Mouse (Mus musculus) hindbrain, postnatal 0 days (tissue): Measurements from ENCODE around the gene Rfk. TPM values are rescaled to one million over a fixed set of nuclear protein-coding genes. Genes with fewer than 3 reads are reported as not detected.

Experiments
- ATAC-seq: fragments of 200-750 bp; cut with Nextera tagmentation; 2 replicates; pipeline ENCODE4 v1.8.0; 2017; ENCODE audit warnings: mild to moderate bottlenecking, moderate TSS enrichment, moderate library complexity
- DNase-seq: peaks from one replicate; pipeline ENCODE4 v3.0.0-alpha.2; 2015; ENCODE audit warnings: low spot score
- H3K27ac ChIP-seq: fragments of 300-500 bp; sonication (generic); 2 replicates; pipeline ENCODE4 v1.5.1; 2014; ENCODE audit warnings: mild to moderate bottlenecking
- H3K27me3 ChIP-seq: fragments of 300-500 bp; sonication (generic); 2 replicates; pipeline ENCODE4 v1.6.1; 2014; ENCODE audit warnings: low read length, mixed read lengths; ENCODE audit not compliant: insufficient read depth
- H3K36me3 ChIP-seq: fragments of 300-500 bp; sonication (generic); 2 replicates; pipeline ENCODE4 v1.6.1; 2014; ENCODE audit warnings: low read length, mixed read lengths; ENCODE audit not compliant: insufficient read depth
- H3K4me1 ChIP-seq: fragments of 300-500 bp; sonication (generic); 2 replicates; pipeline ENCODE4 v1.6.1; 2014; ENCODE audit warnings: antibody characterized with exemption, low read length, mixed read lengths; ENCODE audit not compliant: insufficient read depth
- H3K4me2 ChIP-seq: fragments of 300-500 bp; sonication (generic); 2 replicates; pipeline ENCODE4 v1.6.1; 2014; ENCODE audit warnings: low read depth, mild to moderate bottlenecking, low read length, moderate library complexity, mixed read lengths
- H3K4me3 ChIP-seq: fragments of 300-500 bp; sonication (generic); 2 replicates; pipeline ENCODE4 v1.5.1; 2014; ENCODE audit warnings: low read length
- H3K9ac ChIP-seq: fragments of 300-500 bp; sonication (generic); replicated peaks from 2 replicates; pipeline ENCODE4 v1.6.1; 2014; ENCODE audit warnings: mild to moderate bottlenecking, low read length, moderate library complexity, mixed read lengths
- H3K9me3 ChIP-seq: fragments of 300-500 bp; sonication (generic); 2 replicates; pipeline ENCODE4 v1.6.1; 2016; ENCODE audit warnings: low read length, mixed read lengths
- CTCF ChIP-seq: IDR thresholded peaks from 2 replicates; pipeline ENCODE4 v1.5.1; 2016; ENCODE audit warnings: antibody characterized with exemption, control low read depth, low read depth
- WGBS: fragments of 180-500 bp; shearing (Covaris S2); extraction: QIAGEN DNeasy Blood & Tissue Kit; methylation state at CpG from one replicate; pipeline ENCODE4 v1.1.7; 2014; 5-methylcytosine and 5-hydroxymethylcytosine counted together
- polyA plus RNA-seq: library from polyadenylated mRNA; unstranded; fragments of >200 nt; fragmentation: Nextera tagmentation; extraction: Ambion mirVana; gene quantifications from 2 replicates; pipeline ENCODE4 v1.2.1, GENCODE M21; 2015
- total RNA-seq: library from RNA; depleted of rRNA; stranded (reverse); fragments of >200 nt; gene quantifications from 2 replicates; pipeline ENCODE4 v1.2.3, GENCODE M21; 2014

Gene Rfk
- total and polyA plus RNA-seq, 2 experiments from 2014 or later = 61.8 to 106 TPM

- Histone ChIP-seq H3K27me3 (peaks cover 6% of the 10 kb centered on the region), H3K27ac (no peak overlapping the region), H3K4me1 (peaks cover 4% of the 10 kb centered on the region; the same call in 1 of the 2 replicates), H3K9me3 (no peaks in the 10 kb centered on the region), H3K36me3 (no peaks in the 10 kb centered on the region), H3K4me2 (no peak overlapping the region), H3K9ac (no peak overlapping the region), H3K4me3 (no peak overlapping the region)
- 82% methylated on average over 2 of the region's 2 CpGs for WGBS
- TF ChIP-seq CTCF = no peak
- no peak for DNase-seq
- no peak for ATAC-seq
Measured at GRCm38 (mm10) chr19:17361181-17361580, 32.7 kb upstream of the Rfk start.

DNA sequence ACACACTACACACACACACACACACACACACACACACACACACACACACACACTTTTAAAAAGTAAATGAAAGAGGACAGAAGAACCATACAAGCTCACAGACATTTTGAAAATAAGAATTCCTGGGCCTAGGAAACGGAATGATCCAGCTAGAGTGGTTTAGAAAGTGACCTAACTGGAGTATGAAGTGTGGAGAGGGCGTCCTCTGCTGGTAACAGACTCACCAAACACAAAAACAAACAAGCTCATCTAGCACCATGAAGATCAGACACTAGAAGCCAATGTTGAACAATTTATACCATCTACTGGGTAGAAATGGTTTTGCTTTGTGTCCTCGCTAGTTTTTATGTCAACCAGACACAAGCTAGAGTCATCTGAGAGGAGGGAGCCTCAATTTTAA lies 29.1 kb upstream of the Rfk start:
- Histone ChIP-seq H3K27me3 (no peaks in the 10 kb centered on the region), H3K27ac (no peak overlapping the region), H3K4me2 (no peak overlapping the region), H3K36me3 (no peaks in the 10 kb centered on the region), H3K4me1 (no peaks in the 10 kb centered on the region), H3K9ac (no peak overlapping the region), H3K4me3 (no peak overlapping the region), H3K9me3 (no peaks in the 10 kb centered on the region)
- peak; percentile 79 for TF ChIP-seq CTCF
- WGBS = 38% methylated on average over 3 of the region's 3 CpGs
- DNase-seq (peak; percentile 71), ATAC-seq (no peak)

DNA sequence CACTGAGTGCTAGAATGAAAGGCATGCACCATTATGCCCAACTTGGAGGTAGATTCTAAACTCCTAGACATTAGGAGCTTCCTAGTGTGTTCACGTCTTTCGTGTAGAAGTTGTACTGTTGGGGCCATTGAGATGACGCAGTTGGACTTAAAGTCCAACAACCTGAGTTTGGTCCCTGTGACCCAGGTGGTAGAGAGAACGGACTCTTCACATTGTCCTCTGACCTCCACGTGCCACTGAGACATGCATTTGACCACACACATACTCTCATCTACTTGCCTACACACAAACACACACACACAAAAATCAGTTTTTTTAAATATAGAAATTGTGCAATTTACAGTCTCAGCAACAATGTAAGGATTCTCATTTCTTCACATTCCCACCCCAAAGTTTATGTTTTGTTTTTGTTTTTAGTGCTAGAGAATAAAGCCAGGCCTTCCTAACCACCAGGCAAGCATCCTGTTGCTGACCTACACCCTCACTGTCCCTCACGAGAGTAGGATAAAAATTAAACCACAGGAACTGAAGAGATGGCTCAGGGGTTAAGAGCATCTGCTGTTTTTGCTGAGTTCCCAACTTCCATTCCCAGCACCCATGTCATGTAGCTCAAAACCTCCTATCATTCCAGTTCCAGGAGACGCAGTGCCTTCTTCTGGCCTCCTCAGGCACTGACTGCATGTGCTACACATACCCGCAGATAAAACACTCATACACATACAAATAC lies 27.3 kb upstream of the Rfk start:
- no peak overlapping the region for H3K4me3 ChIP-seq
- TF ChIP-seq CTCF = no peak

DNA sequence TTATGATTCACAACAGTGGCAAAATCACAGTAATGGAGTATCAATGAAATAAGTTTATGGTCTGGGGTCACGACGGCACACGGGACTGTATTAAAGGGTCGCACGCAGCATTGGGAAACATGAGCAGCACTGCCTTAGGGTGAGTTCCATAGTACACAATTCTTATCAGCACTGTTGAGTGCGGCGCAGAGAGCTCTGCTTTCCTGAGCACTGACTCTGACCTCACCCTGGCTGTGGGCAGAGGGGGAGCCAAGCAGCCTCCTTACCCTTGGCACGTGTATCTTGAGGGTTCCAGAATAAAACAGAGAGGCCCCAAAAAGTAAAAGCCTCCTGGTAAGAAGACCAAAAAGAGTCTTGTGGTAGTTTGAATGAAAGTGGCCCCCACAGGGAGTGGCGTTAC lies 25.3 kb upstream of the Rfk start:
- Histone ChIP-seq H3K9me3 (no peaks in the 10 kb centered on the region), H3K27me3 (no peaks in the 10 kb centered on the region), H3K4me3 (no peak overlapping the region), H3K27ac (no peak overlapping the region), H3K4me2 (no peak overlapping the region), H3K4me1 (no peaks in the 10 kb centered on the region), H3K36me3 (no peaks in the 10 kb centered on the region), H3K9ac (no peak overlapping the region)
- WGBS = 95% methylated on average over 9 of the region's 9 CpGs
- DNase-seq (no peak), ATAC-seq (no peak)
- no peak for TF ChIP-seq CTCF

More for the DNA sequence above, 27.3 kb upstream of the Rfk start:
- H3K9ac ChIP-seq = no peak overlapping the region
- no peaks in the 10 kb centered on the region for H3K9me3 ChIP-seq
- ATAC-seq (no peak), DNase-seq (no peak)
- no peaks in the 10 kb centered on the region for H3K4me1 ChIP-seq
- H3K4me2 ChIP-seq = no peak overlapping the region
- H3K27me3 ChIP-seq = no peaks in the 10 kb centered on the region
- no peaks in the 10 kb centered on the region for H3K36me3 ChIP-seq
- H3K27ac ChIP-seq = no peak overlapping the region
- WGBS = 96% methylated on average over 8 of the region's 8 CpGs

DNA sequence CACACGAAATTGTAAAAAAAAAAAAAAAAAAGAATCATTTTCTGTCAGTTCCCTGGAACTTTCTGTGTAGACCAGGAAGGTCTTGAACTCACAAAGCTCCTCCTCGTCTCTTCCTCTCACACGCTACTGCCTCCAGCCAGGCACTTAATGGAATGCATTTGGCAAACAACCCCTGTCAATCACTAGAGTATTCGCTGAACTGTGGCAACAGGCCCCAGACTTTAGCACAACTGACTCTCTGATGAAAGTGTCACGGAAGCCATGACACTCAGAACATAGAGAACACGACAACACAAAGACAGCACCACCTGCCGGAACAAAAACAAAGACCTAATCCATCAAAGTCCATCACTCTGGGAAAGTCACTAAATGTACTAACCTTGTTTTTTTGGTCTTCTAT lies 24.3 kb upstream of the Rfk start:
- TF ChIP-seq CTCF = no peak
- Histone ChIP-seq H3K4me3 (no peak overlapping the region), H3K9ac (no peak overlapping the region), H3K9me3 (no peaks in the 10 kb centered on the region), H3K4me1 (no peaks in the 10 kb centered on the region), H3K36me3 (no peaks in the 10 kb centered on the region), H3K27me3 (no peaks in the 10 kb centered on the region), H3K4me2 (no peak overlapping the region), H3K27ac (no peak overlapping the region)
- DNase-seq (no peak), ATAC-seq (no peak)
- 29% methylated on average over 7 of the region's 7 CpGs for WGBS

- Histone ChIP-seq H3K36me3 (no peaks in the 10 kb centered on the region), H3K4me1 (no peaks in the 10 kb centered on the region), H3K9ac (no peak within 1 kb of the TSS), H3K9me3 (no peaks in the 10 kb centered on the region), H3K4me2 (no peak within 1 kb of the TSS), H3K27me3 (no peaks in the 10 kb centered on the region), H3K4me3 (no peak within 1 kb of the TSS), H3K27ac (no peak within 1 kb of the TSS)
- TF ChIP-seq CTCF = no peak
- ATAC-seq (no peak), DNase-seq (no peak)
- WGBS = 84% methylated on average over 3 of the region's 3 CpGs
Measured at GRCm38 (mm10) chr19:17372701-17373100, 21.1 kb upstream of the Rfk start, which contains the start of gene Gcnt1. Gene Gcnt1 (minus strand): TSS chr19:17372844.

DNA sequence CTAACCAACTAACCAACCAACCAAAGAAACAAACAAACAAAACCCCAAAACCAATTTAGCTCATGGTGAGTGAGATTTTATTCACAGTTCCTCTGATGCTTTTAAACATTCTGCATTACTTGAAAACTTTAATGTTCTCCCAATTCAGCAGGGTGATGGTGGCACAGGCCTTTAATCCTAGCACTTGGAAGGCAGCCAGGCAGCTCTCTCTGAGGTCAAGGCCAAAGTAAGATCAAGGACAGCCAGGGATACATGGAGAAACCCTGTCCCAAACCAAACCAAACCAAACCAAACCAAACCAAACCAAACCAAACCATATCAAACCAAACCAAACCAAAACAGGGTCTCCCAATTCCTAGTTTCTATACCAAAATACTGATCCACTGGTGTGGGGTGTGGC lies 15.0 kb upstream of the Rfk start:
- Histone ChIP-seq H3K9ac (no peak overlapping the region), H3K4me3 (no peak overlapping the region), H3K9me3 (no peaks in the 10 kb centered on the region), H3K27ac (no peak overlapping the region), H3K36me3 (no peaks in the 10 kb centered on the region), H3K27me3 (no peaks in the 10 kb centered on the region), H3K4me1 (no peaks in the 10 kb centered on the region), H3K4me2 (no peak overlapping the region)
- TF ChIP-seq CTCF = no peak
- ATAC-seq = no peak
- DNase-seq = no peak
